Mouse (Mus musculus) 3T3-L1 (cell line): ENCODE measurements around the gene Tbc1d19.

ENCODE experiments used
- DNase-seq: peaks from one replicate; pipeline ENCODE4 v3.0.0-alpha.2; 2015; ENCODE audit warnings: low read depth, low spot score

Gene Tbc1d19

GRCm38 (mm10) chr5:53809115-53809991 lies at the start of gene Tbc1d19:
Tbc1d19 (plus strand) TSS chr5:53809606.
- DNase-seq = peak; percentile 95

- DNase-seq = no peak
These were observed 49.5 kb upstream of the Tbc1d19 start for GRCm38 (mm10) chr5:53759912-53760311.

GRCm38 (mm10) chr5:53760914-53761313 lies 48.5 kb upstream of the Tbc1d19 start:
- DNase-seq = no peak

- DNase-seq = no peak
These were observed 48.1 kb upstream of the Tbc1d19 start for GRCm38 (mm10) chr5:53761346-53761745.

DNA sequence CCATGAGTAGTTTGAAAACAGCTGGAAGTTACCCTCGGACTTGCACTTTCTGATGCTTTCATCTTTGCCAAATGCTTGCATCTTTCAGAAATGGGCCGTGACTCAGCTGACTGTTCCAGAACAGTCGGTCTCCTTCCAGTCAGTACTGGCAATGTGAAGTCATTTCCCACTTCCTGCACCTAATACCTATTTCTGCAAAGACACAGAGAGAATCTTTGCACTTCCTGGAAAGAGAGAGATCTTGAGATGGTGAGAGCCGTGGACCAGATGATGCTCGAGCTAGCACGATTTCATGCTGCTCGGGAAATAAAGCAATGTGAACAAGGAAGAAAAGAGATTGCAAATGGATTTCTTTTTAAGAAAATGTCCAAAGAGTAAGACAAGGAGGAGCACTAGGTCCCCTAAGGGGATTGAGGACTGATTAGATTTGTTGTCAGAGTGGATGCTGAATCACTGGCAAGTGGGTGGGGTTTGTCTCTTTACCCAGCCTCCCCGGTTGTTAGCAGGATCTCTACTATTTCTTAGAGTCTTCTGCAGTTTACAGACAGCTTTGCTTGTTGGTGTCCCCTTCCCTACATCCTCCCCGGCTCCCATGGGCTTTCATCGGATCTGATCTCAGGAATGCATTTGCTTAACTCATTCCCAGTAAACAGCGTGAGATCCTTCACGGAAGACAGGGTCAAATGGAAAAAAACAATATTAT lies 24.4 kb upstream of the Tbc1d19 start:
- DNase-seq = peak; percentile 48

DNA sequence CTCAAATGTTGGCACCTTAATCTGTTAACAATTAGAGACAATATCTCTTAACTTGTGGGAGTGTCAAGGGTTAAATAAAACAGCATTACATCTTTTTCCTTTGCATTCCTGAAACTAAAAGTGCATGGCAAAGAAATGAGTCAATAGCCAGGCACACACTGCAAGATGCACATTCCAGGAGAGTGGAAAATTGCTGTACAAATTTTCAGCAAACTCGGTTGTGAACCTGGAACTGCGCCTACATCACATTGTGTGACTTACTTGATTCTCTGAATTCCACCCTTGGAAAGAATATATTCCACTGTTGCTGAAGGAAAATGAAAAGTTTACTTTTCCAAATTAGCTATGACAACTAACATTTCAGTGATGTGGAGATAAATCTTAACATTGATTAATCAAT lies 8.0 kb upstream of the Tbc1d19 start:
- peak; percentile 88 for DNase-seq

GRCm38 (mm10) chr5:53819711-53820110 lies 10.3 kb downstream of the Tbc1d19 start:
- no peak for DNase-seq

- DNase-seq = no peak
These were observed 16.5 kb downstream of the Tbc1d19 start for GRCm38 (mm10) chr5:53825886-53826285.

DNA sequence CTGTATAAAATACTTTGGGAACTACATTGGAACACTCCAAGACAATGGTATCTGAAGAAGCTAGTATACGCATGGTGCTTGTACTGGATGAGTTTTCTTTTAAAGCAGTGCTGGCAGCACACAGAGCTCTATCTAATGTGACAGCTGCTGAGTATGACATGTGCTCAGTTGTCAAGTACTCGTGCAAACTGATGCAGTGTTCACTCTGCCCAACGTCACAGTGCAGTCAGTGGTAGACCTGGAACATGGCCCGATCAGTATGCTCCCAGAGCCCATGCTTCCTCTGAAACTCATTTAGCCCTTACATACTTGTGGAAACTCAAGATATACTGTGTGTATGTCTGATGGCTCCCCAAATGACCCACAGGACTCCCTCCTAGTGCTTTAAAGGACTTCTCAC lies 25.1 kb downstream of the Tbc1d19 start:
- DNase-seq = no peak

DNA sequence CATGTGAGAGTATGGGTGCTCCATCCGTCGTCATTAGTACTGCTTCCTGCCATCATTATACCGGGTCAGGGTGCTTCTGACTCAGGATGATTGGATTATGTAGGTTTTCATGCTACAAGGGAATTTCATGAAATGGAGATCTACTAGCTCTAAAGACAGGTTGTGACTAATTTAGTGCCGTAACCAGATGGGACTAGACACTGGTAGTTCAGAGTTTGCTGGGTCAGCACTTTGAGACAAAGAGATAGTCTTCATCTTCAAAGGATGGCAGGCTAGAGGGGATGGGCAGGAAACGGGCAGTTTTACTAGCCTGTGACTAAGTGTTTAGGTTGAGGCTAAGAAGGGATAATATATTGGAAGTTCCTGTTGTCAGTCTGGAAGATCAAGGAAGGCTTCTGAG lies 31.9 kb downstream of the Tbc1d19 start:
- no peak for DNase-seq

DNA sequence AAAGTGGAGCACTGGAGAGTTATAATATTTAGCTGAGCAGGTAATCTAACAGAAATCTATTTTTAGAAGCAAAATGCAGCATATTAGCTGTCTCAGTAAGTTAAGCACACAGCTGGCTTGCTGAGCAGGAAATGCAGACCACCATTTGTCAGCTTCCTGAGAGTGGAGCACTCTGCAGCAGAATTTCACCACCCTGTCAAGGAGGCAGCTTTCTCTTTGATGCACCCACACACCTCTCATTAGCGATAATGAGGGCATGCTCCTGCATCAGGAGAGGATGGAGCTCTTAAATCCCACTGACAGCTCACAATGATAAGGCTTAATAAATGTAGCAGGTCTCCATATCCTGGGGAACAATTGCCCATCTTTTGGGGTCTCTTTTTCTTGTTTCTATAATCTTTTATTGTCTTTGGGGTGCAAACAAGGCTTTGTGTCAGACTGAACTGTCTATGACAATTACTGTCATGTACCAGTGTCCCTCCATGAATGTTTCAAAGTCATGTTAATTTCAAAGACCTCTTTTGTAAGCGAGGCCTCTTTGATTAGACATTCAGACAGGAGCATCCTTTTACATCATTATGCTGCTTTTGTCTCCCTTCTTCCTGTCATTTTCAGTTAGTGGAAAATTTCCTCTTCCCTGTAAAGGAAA lies 39.0 kb downstream of the Tbc1d19 start:
- DNase-seq = no peak

GRCm38 (mm10) chr5:53852574-53852973 lies 43.2 kb downstream of the Tbc1d19 start:
- DNase-seq = no peak

- no peak for DNase-seq
These were observed 45.2 kb downstream of the Tbc1d19 start for GRCm38 (mm10) chr5:53854561-53854960.

DNA sequence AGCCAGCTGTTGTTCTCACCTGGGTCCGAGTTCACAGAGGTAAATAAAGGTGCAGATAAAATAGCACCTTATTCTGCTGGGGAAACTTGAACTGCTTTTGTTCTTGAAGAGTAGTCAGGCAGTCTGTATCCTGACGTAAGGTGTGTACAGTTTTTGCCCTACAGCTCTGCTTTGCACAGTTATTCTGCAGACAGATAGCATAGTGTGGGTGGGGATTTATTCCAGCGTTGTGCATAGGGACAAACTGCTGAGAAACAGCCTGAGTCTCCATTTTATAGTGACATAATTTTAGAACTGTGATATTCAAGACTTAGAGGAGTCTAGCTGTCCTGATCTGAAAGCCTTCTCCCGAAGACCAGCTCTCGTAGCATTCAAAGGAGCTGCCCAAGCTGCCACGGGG lies 46.6 kb downstream of the Tbc1d19 start:
- DNase-seq = no peak

DNA sequence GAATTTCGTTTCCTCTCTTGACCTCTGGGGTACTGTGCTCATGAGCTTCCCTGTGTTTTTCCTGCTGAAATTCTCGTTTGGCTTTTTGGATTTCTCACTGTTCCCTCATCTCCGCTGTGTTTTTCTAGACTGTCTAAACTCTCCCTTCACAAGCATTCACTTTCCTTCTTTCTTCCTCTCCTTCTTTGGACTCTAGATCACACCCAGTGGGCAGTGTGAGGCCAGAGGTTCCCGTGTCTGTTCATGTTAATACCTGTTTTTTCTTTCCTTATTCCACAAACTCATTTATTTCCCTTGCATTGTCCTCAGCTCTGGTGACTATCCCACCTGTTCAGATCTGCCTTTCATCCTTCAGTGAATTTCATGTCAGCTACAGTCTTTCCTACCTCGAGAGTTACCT lies 55.7 kb downstream of the Tbc1d19 start:
- no peak for DNase-seq

GRCm38 (mm10) chr5:53865991-53866390 lies 56.6 kb downstream of the Tbc1d19 start:
- no peak for DNase-seq

GRCm38 (mm10) chr5:53871665-53872312 lies 62.4 kb downstream of the Tbc1d19 start:
- peak; percentile 83 for DNase-seq

- DNase-seq = no peak
These were observed 65.6 kb downstream of the Tbc1d19 start for GRCm38 (mm10) chr5:53874966-53875365.

GRCm38 (mm10) chr5:53880724-53881123 lies 71.3 kb downstream of the Tbc1d19 start:
- no peak for DNase-seq

DNA sequence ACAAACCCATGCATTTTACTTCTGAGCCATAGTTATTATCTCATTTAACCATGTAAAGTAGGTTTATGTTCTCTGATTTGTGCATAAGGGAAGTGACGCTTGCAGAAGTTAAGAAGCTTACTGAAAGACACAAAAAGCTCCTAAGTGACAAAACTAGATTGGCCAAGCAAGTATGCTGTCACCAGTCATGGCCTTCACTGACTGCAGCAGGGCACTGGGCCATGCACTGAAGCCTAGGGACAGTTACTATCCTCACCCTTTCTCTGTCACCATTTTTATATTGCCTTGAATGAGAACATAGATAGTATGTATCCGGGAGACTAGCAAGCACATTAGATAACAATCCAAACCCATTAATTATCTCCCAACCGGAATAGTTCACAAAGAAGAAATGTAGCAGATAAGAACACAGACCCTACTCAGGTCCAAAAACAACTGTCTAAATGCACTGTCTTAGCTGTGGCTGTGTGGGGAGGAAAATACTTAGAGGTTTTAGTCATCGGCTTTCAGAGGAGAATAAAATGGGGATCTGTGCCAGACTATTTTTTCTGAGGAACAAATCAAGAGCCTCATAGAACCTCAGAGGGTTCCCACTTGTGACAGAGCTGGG lies 72.1 kb downstream of the Tbc1d19 start:
- DNase-seq = peak; percentile 61

DNA sequence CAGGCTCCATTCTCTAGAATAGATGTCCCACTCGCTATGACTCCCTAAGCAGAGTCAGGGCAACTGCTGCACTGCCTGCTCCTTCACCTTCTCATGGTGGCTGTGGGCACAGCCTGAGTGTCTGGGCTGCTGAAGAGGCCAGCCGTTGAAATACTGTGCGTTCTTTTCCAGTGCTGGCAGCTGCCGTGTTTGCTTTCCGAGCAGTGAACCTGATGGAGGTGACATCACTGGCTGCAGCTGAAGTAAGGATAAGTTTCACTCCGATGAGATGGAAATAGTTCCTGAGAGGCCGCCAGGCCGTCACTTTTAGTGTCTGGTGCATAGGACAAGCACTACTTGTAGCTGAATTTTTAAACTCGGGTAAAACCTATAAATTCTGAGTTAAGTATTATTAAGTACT lies 92.0 kb downstream of the Tbc1d19 start:
- DNase-seq = no peak
